Mouse (Mus musculus) midbrain, postnatal 0 days (tissue): ENCODE data around the gene Vrk3. TPM values are rescaled to one million over a fixed set of nuclear protein-coding genes. Genes with fewer than 3 reads are reported as not detected.
A peak's percentile ranks its signal among the peaks of the same experiment; 100 is the strongest.
"Not testable (repeated sequence)": the region's sequence is repeated elsewhere in the genome, so short reads cannot be mapped to it uniquely, and the experiment has no call there.

ENCODE experiments used
- ATAC-seq: fragments of 200-750 bp; cut with Nextera tagmentation; 2 replicates; pipeline ENCODE4 v1.8.0; 2017; ENCODE audit warnings: moderate number of reproducible peaks, mild to moderate bottlenecking, moderate TSS enrichment, moderate library complexity; ENCODE audit not compliant: low FRiP score
- DNase-seq: peaks from one replicate; pipeline ENCODE4 v3.0.0-alpha.2; 2015; ENCODE audit warnings: low spot score
- H3K27ac ChIP-seq: fragments of 300-500 bp; sonication (generic); 2 replicates; pipeline ENCODE4 v1.5.1; 2014; ENCODE audit warnings: low read depth, mild to moderate bottlenecking, low read length, mixed read lengths
- H3K27me3 ChIP-seq: fragments of 300-500 bp; sonication (generic); 2 replicates; pipeline ENCODE4 v1.6.1; 2014; ENCODE audit warnings: low read length, control low read depth, mixed read lengths; ENCODE audit not compliant: insufficient read depth
- H3K36me3 ChIP-seq: fragments of 300-500 bp; sonication (generic); 2 replicates; pipeline ENCODE4 v1.6.1; 2014; ENCODE audit warnings: low read length, control low read depth, mixed read lengths; ENCODE audit not compliant: insufficient read depth
- H3K4me1 ChIP-seq: fragments of 300-500 bp; sonication (generic); 2 replicates; pipeline ENCODE4 v1.6.1; 2014; ENCODE audit warnings: mild to moderate bottlenecking, control low read depth, antibody characterized with exemption, low read length, mixed read lengths; ENCODE audit not compliant: insufficient read depth
- H3K4me2 ChIP-seq: fragments of 300-500 bp; sonication (generic); 2 replicates; pipeline ENCODE4 v1.6.1; 2014; ENCODE audit warnings: low read depth, mild to moderate bottlenecking, low read length, mixed read lengths; ENCODE audit not compliant: poor library complexity, severe bottlenecking
- H3K4me3 ChIP-seq: fragments of 300-500 bp; sonication (generic); 2 replicates; pipeline ENCODE4 v1.5.1; 2014; ENCODE audit warnings: low read depth, mild to moderate bottlenecking, low read length, moderate library complexity
- H3K9ac ChIP-seq: fragments of 300-500 bp; sonication (generic); replicated peaks from 2 replicates; pipeline ENCODE4 v1.6.1; 2014; ENCODE audit warnings: mild to moderate bottlenecking, low read length, moderate library complexity, mixed read lengths; ENCODE audit not compliant: poor library complexity, severe bottlenecking
- H3K9me3 ChIP-seq: fragments of 300-500 bp; sonication (generic); 2 replicates; pipeline ENCODE4 v1.6.1; 2016; ENCODE audit warnings: low read length, control low read depth
- CTCF ChIP-seq: IDR thresholded peaks from 2 replicates; pipeline ENCODE4 v1.5.1; 2016; ENCODE audit warnings: antibody characterized with exemption, mild to moderate bottlenecking
- WGBS: fragments of 180-500 bp; shearing (Covaris S2); extraction: QIAGEN DNeasy Blood & Tissue Kit; methylation state at CpG from one replicate; pipeline ENCODE4 v1.1.7; 2014; 5-methylcytosine and 5-hydroxymethylcytosine counted together
- polyA plus RNA-seq: library from polyadenylated mRNA; unstranded; fragments of >200 nt; fragmentation: Nextera tagmentation; extraction: Ambion mirVana; gene quantifications from 2 replicates; pipeline ENCODE4 v1.2.1, GENCODE M21; 2015
- total RNA-seq: library from RNA; depleted of rRNA; stranded (reverse); fragments of >200 nt; gene quantifications from 2 replicates; pipeline ENCODE4 v1.2.3, GENCODE M21; 2014

The Vrk3 gene
- total and polyA plus RNA-seq, 2 experiments from 2014 or later, result 23.3 to 23.5 TPM

- H3K27ac ChIP-seq, result peak overlapping the region; percentile 66
- no peaks in the 10 kb centered on the region for H3K27me3 ChIP-seq
- peaks cover 6% of the 10 kb centered on the region; the same call in 1 of the 2 replicates for H3K4me1 ChIP-seq
- WGBS, result under 1% methylated on average over 18 of the region's 18 CpGs
- ATAC-seq (peak; percentile 78), DNase-seq (peak; percentile 91)
- no peaks in the 10 kb centered on the region for H3K36me3 ChIP-seq
- H3K9me3 ChIP-seq, result no peaks in the 10 kb centered on the region
- peak overlapping the region; percentile 43 for H3K4me3 ChIP-seq
- TF ChIP-seq CTCF, result peak; percentile 92
- peak overlapping the region; percentile 60 for H3K4me2 ChIP-seq
- peak overlapping the region; percentile 52; the same call in 1 of the 2 replicates for H3K9ac ChIP-seq
Measured at GRCm38 (mm10) chr7:44745076-44745475, 3.1 kb upstream of the Vrk3 start.

GRCm38 (mm10) chr7:44747115-44747514 lies 1.1 kb upstream of the Vrk3 start:
- Histone ChIP-seq H3K4me3 (no peak overlapping the region), H3K9me3 (no peaks in the 10 kb centered on the region), H3K9ac (no peak overlapping the region), H3K4me1 (peaks cover 6% of the 10 kb centered on the region; the same call in 1 of the 2 replicates), H3K36me3 (no peaks in the 10 kb centered on the region), H3K27ac (no peak overlapping the region), H3K27me3 (no peaks in the 10 kb centered on the region), H3K4me2 (no peak overlapping the region)
- no peak for ATAC-seq
- TF ChIP-seq CTCF, result no peak
- 65% methylated on average over 4 of the region's 4 CpGs for WGBS
- no peak for DNase-seq

- H3K9me3 ChIP-seq, H3K9ac ChIP-seq, H3K4me3 ChIP-seq, DNase-seq, H3K4me1 ChIP-seq, H3K27me3 ChIP-seq, H3K27ac ChIP-seq, ATAC-seq, H3K4me2 ChIP-seq: not testable (repeated sequence)
- 80% methylated on average over 1 of the region's 1 CpGs for WGBS
- peaks cover 15% of the 10 kb centered on the region for H3K36me3 ChIP-seq
Measured at GRCm38 (mm10) chr7:44750950-44751349, 2.7 kb downstream of the Vrk3 start, which contains the start of gene Zfp473. Zfp473 (minus strand) TSS chr7:44751050.

GRCm38 (mm10) chr7:44757164-44757563 lies 9.0 kb downstream of the Vrk3 start:
- no peak for TF ChIP-seq CTCF
- no peaks in the 10 kb centered on the region for H3K9me3 ChIP-seq
- 90% methylated on average over 2 of the region's 2 CpGs for WGBS
- no peak overlapping the region for H3K27ac ChIP-seq
- no peaks in the 10 kb centered on the region for H3K27me3 ChIP-seq
- ATAC-seq, result no peak
- H3K4me1 ChIP-seq, result no peaks in the 10 kb centered on the region
- no peak for DNase-seq
- H3K36me3 ChIP-seq, result peaks cover 46% of the 10 kb centered on the region
- no peak overlapping the region for H3K9ac ChIP-seq
- no peak overlapping the region for H3K4me2 ChIP-seq
- no peak overlapping the region for H3K4me3 ChIP-seq

- no peak for ATAC-seq
- no peak overlapping the region for H3K4me2 ChIP-seq
- H3K36me3 ChIP-seq, result peaks cover 49% of the 10 kb centered on the region
- no peaks in the 10 kb centered on the region for H3K4me1 ChIP-seq
- H3K9ac ChIP-seq, result no peak overlapping the region
- DNase-seq, result no peak
- no peaks in the 10 kb centered on the region for H3K27me3 ChIP-seq
- H3K4me3 ChIP-seq, result no peak overlapping the region
- TF ChIP-seq CTCF, result no peak
- no peaks in the 10 kb centered on the region for H3K9me3 ChIP-seq
- no peak overlapping the region for H3K27ac ChIP-seq
Measured at GRCm38 (mm10) chr7:44760366-44760765, 12.2 kb downstream of the Vrk3 start.

DNA sequence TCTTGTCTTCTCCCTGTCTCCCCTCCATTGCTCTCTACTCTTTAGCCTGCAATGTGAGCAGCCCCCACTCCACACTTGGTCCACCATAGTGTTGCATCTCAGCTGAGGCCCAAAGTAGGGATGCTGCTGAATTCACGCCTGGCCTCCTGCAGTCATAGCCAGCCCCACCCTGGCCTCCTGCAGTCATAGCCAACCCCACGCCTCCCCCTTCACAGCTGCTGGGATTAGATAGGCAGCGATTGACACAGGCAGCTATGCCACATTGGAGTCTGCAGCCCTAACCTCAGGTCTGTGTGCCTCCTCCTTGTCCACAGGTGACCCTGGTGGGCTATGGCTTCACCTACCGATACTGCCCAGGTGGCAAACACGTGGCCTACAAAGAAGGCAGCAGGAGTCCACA lies 19.9 kb downstream of the Vrk3 start:
- no peaks in the 10 kb centered on the region for H3K4me1 ChIP-seq
- ATAC-seq, result no peak
- H3K27me3 ChIP-seq, result no peaks in the 10 kb centered on the region
- no peak overlapping the region for H3K4me2 ChIP-seq
- H3K27ac ChIP-seq, result no peak overlapping the region
- no peak overlapping the region for H3K9ac ChIP-seq
- no peaks in the 10 kb centered on the region for H3K9me3 ChIP-seq
- peaks cover 49% of the 10 kb centered on the region for H3K36me3 ChIP-seq
- WGBS, result 91% methylated on average over 5 of the region's 5 CpGs
- TF ChIP-seq CTCF, result no peak
- no peak for DNase-seq
- no peak overlapping the region for H3K4me3 ChIP-seq
